11 mouse cellular contexts compared by ENCODE assay signal in the genomic region with DNA sequence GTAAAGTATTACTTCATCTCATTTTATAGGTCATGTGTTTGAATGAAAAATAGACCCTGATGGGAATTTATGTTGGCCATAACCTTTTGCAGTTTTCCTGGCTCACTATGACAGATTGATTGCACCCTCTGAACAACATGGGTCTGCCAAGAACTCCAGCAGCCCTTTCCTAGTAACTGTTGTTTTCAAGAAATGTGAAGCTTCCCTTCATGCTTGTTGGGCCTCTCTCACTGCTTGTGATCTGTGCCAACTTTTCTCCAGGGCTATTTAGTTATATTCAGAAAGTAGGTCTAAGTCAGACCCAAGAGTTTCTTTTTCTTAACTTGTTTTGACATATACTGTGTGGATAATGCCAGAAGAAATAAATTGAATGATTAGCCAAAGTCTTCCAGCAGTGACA. TPM values are rescaled to one million over a fixed set of nuclear protein-coding genes. Genes with fewer than 3 reads are reported as not detected.
DNase-seq lines count a peak whose midpoint lies in the region; TF ChIP-seq lines count a peak whose summit lies in the region.
"Had no signal": no experiment of that assay in that cellular context is flagged by ENCODE, and none has a peak within 500 bp of the region (broad histone marks: within the 10 kb centered on the region; RNA-seq: fewer than 3 reads in every experiment).

No protein-coding gene starts in this region.

- H3K36me3 ChIP-seq in kidney, adult 2 months (ENCODE audit: control insufficient read depth, insufficient read depth, low read length), result peaks cover 7% of the 10 kb centered on the region

- TF ChIP-seq POLR2A in kidney, adult 2 months (IDR thresholded peaks at IDR 0.05; ENCODE audit: low read depth, low read length), result no peak

- no peak for TF ChIP-seq CTCF in layer of hippocampus, adult 2 months (conservative IDR thresholded peaks at IDR 0.05)
- TF ChIP-seq CTCF in kidney, adult 2 months (conservative IDR thresholded peaks at IDR 0.05; ENCODE audit: insufficient read depth, insufficient read length, low read depth, low read length), result no peak

- no peaks in the 10 kb centered on the region for H3K4me1 ChIP-seq in kidney, adult 2 months (ENCODE audit: control insufficient read depth, insufficient read depth, low read length)
- H3K4me1 ChIP-seq: hindbrain, embryonic 13.5 days had no signal

- DNase-seq in adrenal gland, adult 8-10 months, result peak; percentile 10
- no peak for DNase-seq in adrenal gland, postnatal 25 days
- DNase-seq in layer of hippocampus, adult 2 months (ENCODE audit: low spot score in 2 of 2), result no peak
- DNase-seq in layer of hippocampus, postnatal 36 days, result no peak
- DNase-seq in kidney, adult 2 months, result peak; percentile 65
- peak; percentile 36 for DNase-seq in skeletal muscle tissue, adult 2 months (ENCODE audit: low read depth, low spot score)
- no peak for DNase-seq in frontal cortex, postnatal 14 days (ENCODE audit: low spot score in 2 of 2)
- no peak for DNase-seq in heart, postnatal 36 days
- DNase-seq: heart, adult 2 months; right cerebral cortex, postnatal 14 days had no signal

- intact Hi-C loops in heart, postnatal 36 days (cut with DNase I), result no loop called here

- H3K27ac ChIP-seq in layer of hippocampus, adult 2 months, result peak overlapping the region; percentile 61; the same call in 1 of the 2 replicates
- no peak overlapping the region for H3K27ac ChIP-seq in kidney, adult 2 months (ENCODE audit: insufficient read depth, low read depth, low read length)
- H3K27ac ChIP-seq: heart, adult 2 months; hindbrain, embryonic 13.5 days had no signal

- H3K27me3 ChIP-seq in kidney, adult 2 months (replicated peaks; ENCODE audit: control insufficient read depth, insufficient read depth, low read length), result no peaks in the 10 kb centered on the region
- H3K27me3 ChIP-seq: hindbrain, embryonic 13.5 days had no signal

- no peak overlapping the region for H3K4me3 ChIP-seq in layer of hippocampus, adult 2 months
- H3K4me3 ChIP-seq in kidney, adult 2 months (ENCODE audit: insufficient read depth, low read depth, low read length), result no peak overlapping the region
- H3K4me3 ChIP-seq: heart, adult 2 months; hindbrain, embryonic 13.5 days had no signal

RNA-seq across cellular contexts. Expression of a gene that starts 44.9 kb away (rescaled TPM):
- 100 to 1,000 TPM; 103 to 127 (median 115) TPM for total RNA-seq in adrenal gland, adult 8-10 months (2022)
- 108 and 109 TPM in 2 replicates for total RNA-seq in adrenal gland, postnatal 25 days (2021)
- 10 to 100 TPM; 82.4 to 84.2 TPM for total RNA-seq in layer of hippocampus, adult 2 months (2021)
- 10 to 100 TPM; 73.1 to 78.6 TPM for total RNA-seq in layer of hippocampus, postnatal 36 days (2021)
- 82.9 and 87.1 TPM in 2 replicates for polyA plus RNA-seq in kidney, adult 2 months (2012; rRNA removed)
- total RNA-seq in heart, postnatal 36 days (2021), result 10 to 100 TPM; 73.4 to 77.8 TPM

Comparison
In these comparisons a context has a peak if more than half of its experiments do, and no peak if none do; other contexts are left out.
1. DNase-seq: peak in adrenal gland, adult 8-10 months (single experiment), kidney, adult 2 months (single experiment) and skeletal muscle tissue, adult 2 months (single experiment); none in adrenal gland, postnatal 25 days (single experiment), layer of hippocampus, adult 2 months (0 of 2), layer of hippocampus, postnatal 36 days (0 of 2), frontal cortex, postnatal 14 days (0 of 2) and heart, postnatal 36 days (0 of 2).